Mouse (Mus musculus) neural tube, embryonic 13.5 days (tissue): Measurements from ENCODE around the gene G0s2. TPM values are rescaled to one million over a fixed set of nuclear protein-coding genes. Genes with fewer than 3 reads are reported as not detected.

Experiments used
- ATAC-seq: fragments of 200-750 bp; cut with Nextera tagmentation; 2 replicates; pipeline ENCODE4 v1.8.0; 2017; ENCODE audit warnings: low read depth, mild to moderate bottlenecking, moderate TSS enrichment, moderate library complexity
- H3K27ac ChIP-seq: fragments of 300-500 bp; sonication (generic); replicated peaks from 2 replicates; pipeline ENCODE4 v1.5.1; 2015; ENCODE audit warnings: moderate library complexity, mild to moderate bottlenecking, inconsistent platforms
- H3K27me3 ChIP-seq: fragments of 300-500 bp; sonication (generic); 2 replicates; pipeline ENCODE4 v1.6.1; 2015; ENCODE audit warnings: mild to moderate bottlenecking, inconsistent platforms
- H3K36me3 ChIP-seq: fragments of 300-500 bp; sonication (generic); 2 replicates; pipeline ENCODE4 v1.6.1; 2015; ENCODE audit warnings: mild to moderate bottlenecking, inconsistent platforms
- H3K4me1 ChIP-seq: fragments of 300-500 bp; sonication (generic); replicated peaks from 2 replicates; pipeline ENCODE4 v1.6.1; 2015; ENCODE audit warnings: inconsistent platforms
- H3K4me2 ChIP-seq: fragments of 300-500 bp; sonication (generic); 2 replicates; pipeline ENCODE4 v1.6.1; 2015; ENCODE audit warnings: inconsistent platforms, mild to moderate bottlenecking, moderate library complexity
- H3K4me3 ChIP-seq: fragments of 300-500 bp; sonication (generic); 2 replicates; pipeline ENCODE4 v1.5.1; 2015; ENCODE audit warnings: mild to moderate bottlenecking, inconsistent platforms
- H3K9ac ChIP-seq: fragments of 300-500 bp; sonication (generic); 2 replicates; pipeline ENCODE4 v1.6.1; 2015; ENCODE audit warnings: moderate library complexity, mild to moderate bottlenecking, inconsistent platforms
- H3K9me3 ChIP-seq: fragments of 300-500 bp; sonication (generic); 2 replicates; pipeline ENCODE4 v1.6.1; 2016; ENCODE audit warnings: inconsistent platforms
- WGBS: fragments of 180-500 bp; shearing (Covaris S2); methylation state at CpG from one replicate; pipeline ENCODE4 v1.1.7; 2015; 5-methylcytosine and 5-hydroxymethylcytosine counted together
- polyA plus RNA-seq: library from polyadenylated mRNA; unstranded; fragments of >200 nt; fragmentation: Nextera tagmentation; extraction: Ambion mirVana; gene quantifications from 2 replicates; pipeline ENCODE4 v1.2.1, GENCODE M21; 2015

G0s2 gene
- polyA plus RNA-seq, 1 experiment from 2014 or later, result 6.7 TPM

- Histone ChIP-seq H3K27ac (peak overlapping the region; percentile 49), H3K4me2 (no peak overlapping the region), H3K27me3 (no peaks in the 10 kb centered on the region), H3K9ac (no peak overlapping the region), H3K36me3 (no peaks in the 10 kb centered on the region), H3K4me1 (no peaks in the 10 kb centered on the region; the same call in 1 of the 2 replicates), H3K9me3 (no peaks in the 10 kb centered on the region), H3K4me3 (no peak overlapping the region)
- ATAC-seq, result peak; percentile 88
- WGBS, result 51% methylated on average over 7 of the region's 7 CpGs
Observed at GRCm38 (mm10) chr1:193284228-193284779, 11.3 kb upstream of the G0s2 start.

GRCm38 (mm10) chr1:193281344-193281743 lies 8.3 kb upstream of the G0s2 start:
- no peaks in the 10 kb centered on the region for H3K36me3 ChIP-seq
- no peaks in the 10 kb centered on the region for H3K27me3 ChIP-seq
- no peak overlapping the region for H3K9ac ChIP-seq
- no peak for ATAC-seq
- no peak overlapping the region for H3K27ac ChIP-seq
- no peaks in the 10 kb centered on the region for H3K9me3 ChIP-seq
- WGBS, result 87% methylated on average over 2 of the region's 2 CpGs
- H3K4me3 ChIP-seq, result no peak overlapping the region
- no peaks in the 10 kb centered on the region; the same call in 1 of the 2 replicates for H3K4me1 ChIP-seq
- no peak overlapping the region for H3K4me2 ChIP-seq

- no peaks in the 10 kb centered on the region for H3K27me3 ChIP-seq
- H3K9me3 ChIP-seq, result no peaks in the 10 kb centered on the region
- H3K4me3 ChIP-seq, result no peak overlapping the region
- 85% methylated on average over 4 of the region's 4 CpGs for WGBS
- H3K4me2 ChIP-seq, result no peak overlapping the region
- no peak overlapping the region for H3K27ac ChIP-seq
- no peak overlapping the region for H3K9ac ChIP-seq
- no peaks in the 10 kb centered on the region; the same call in 1 of the 2 replicates for H3K4me1 ChIP-seq
- no peaks in the 10 kb centered on the region for H3K36me3 ChIP-seq
- no peak for ATAC-seq
Observed at GRCm38 (mm10) chr1:193279492-193279891, 6.5 kb upstream of the G0s2 start.

GRCm38 (mm10) chr1:193278414-193279045 lies 5.5 kb upstream of the G0s2 start:
- Histone ChIP-seq H3K9ac (no peak overlapping the region), H3K4me3 (no peak overlapping the region), H3K9me3 (no peaks in the 10 kb centered on the region), H3K27ac (no peak overlapping the region), H3K4me1 (peaks cover under 1% of the 10 kb centered on the region), H3K36me3 (no peaks in the 10 kb centered on the region), H3K4me2 (no peak overlapping the region), H3K27me3 (no peaks in the 10 kb centered on the region)
- 40% methylated on average over 6 of the region's 6 CpGs for WGBS
- no peak for ATAC-seq

- Histone ChIP-seq H3K27me3 (no peaks in the 10 kb centered on the region), H3K9ac (no peak overlapping the region), H3K27ac (no peak overlapping the region), H3K9me3 (no peaks in the 10 kb centered on the region), H3K4me3 (no peak overlapping the region), H3K4me2 (no peak overlapping the region), H3K36me3 (no peaks in the 10 kb centered on the region), H3K4me1 (peaks cover 17% of the 10 kb centered on the region)
- WGBS, result 87% methylated on average over 8 of the region's 8 CpGs
- ATAC-seq, result no peak
Observed at GRCm38 (mm10) chr1:193274407-193275071, 1.5 kb upstream of the G0s2 start.

GRCm38 (mm10) chr1:193272137-193272915 lies 691 bp downstream of the G0s2 start:
- Histone ChIP-seq H3K9me3 (no peaks in the 10 kb centered on the region), H3K4me3 (peak overlapping the region; percentile 35), H3K36me3 (no peaks in the 10 kb centered on the region), H3K27ac (peak overlapping the region; percentile 76), H3K27me3 (no peaks in the 10 kb centered on the region), H3K4me2 (peak overlapping the region; percentile 60), H3K9ac (peak overlapping the region; percentile 70), H3K4me1 (peaks cover 17% of the 10 kb centered on the region)
- 7% methylated on average over 24 of the region's 24 CpGs for WGBS
- peak; percentile 82 for ATAC-seq

- no peak for ATAC-seq
- Histone ChIP-seq H3K27ac (no peak overlapping the region), H3K9me3 (no peaks in the 10 kb centered on the region), H3K4me2 (no peak overlapping the region), H3K4me3 (no peak overlapping the region), H3K36me3 (no peaks in the 10 kb centered on the region), H3K4me1 (peaks cover 17% of the 10 kb centered on the region), H3K27me3 (no peaks in the 10 kb centered on the region), H3K9ac (no peak overlapping the region)
- WGBS, result 60% methylated on average over 6 of the region's 6 CpGs
Observed at GRCm38 (mm10) chr1:193270965-193271763, 1.9 kb downstream of the G0s2 start.

- Histone ChIP-seq H3K4me1 (no peaks in the 10 kb centered on the region), H3K4me3 (no peak overlapping the region), H3K9ac (no peak overlapping the region), H3K27me3 (no peaks in the 10 kb centered on the region), H3K4me2 (no peak overlapping the region), H3K27ac (no peak overlapping the region), H3K9me3 (no peaks in the 10 kb centered on the region), H3K36me3 (no peaks in the 10 kb centered on the region)
- ATAC-seq, result no peak
Observed at GRCm38 (mm10) chr1:193265734-193266133, 7.3 kb downstream of the G0s2 start.

GRCm38 (mm10) chr1:193263955-193264598 lies 8.9 kb downstream of the G0s2 start, which contains the start of gene Hsd11b1:
TSS of gene Hsd11b1 (minus strand) at chr1:193264075.
- H3K9me3 ChIP-seq, result no peaks in the 10 kb centered on the region
- H3K27ac ChIP-seq, result no peak within 1 kb of the TSS
- no peak within 1 kb of the TSS for H3K9ac ChIP-seq
- H3K4me3 ChIP-seq, result no peak within 1 kb of the TSS
- no peak for ATAC-seq
- H3K4me2 ChIP-seq, result no peak within 1 kb of the TSS
- no peaks in the 10 kb centered on the region for H3K4me1 ChIP-seq
- H3K36me3 ChIP-seq, result no peaks in the 10 kb centered on the region
- WGBS, result 73% methylated on average over 5 of the region's 5 CpGs
- H3K27me3 ChIP-seq, result no peaks in the 10 kb centered on the region

GRCm38 (mm10) chr1:193263026-193263907 lies 9.8 kb downstream of the G0s2 start:
- Histone ChIP-seq H3K36me3 (no peaks in the 10 kb centered on the region), H3K9ac (no peak overlapping the region), H3K27ac (no peak overlapping the region), H3K4me2 (no peak overlapping the region), H3K4me3 (no peak overlapping the region), H3K27me3 (no peaks in the 10 kb centered on the region), H3K4me1 (no peaks in the 10 kb centered on the region), H3K9me3 (no peaks in the 10 kb centered on the region)
- no peak for ATAC-seq
- WGBS, result 82% methylated on average over 8 of the region's 8 CpGs
